Mouse (Mus musculus): ENCODE measurements around the gene Syp. TPM values are rescaled to one million over a fixed set of nuclear protein-coding genes. Genes with fewer than 3 reads are reported as not detected.

Gene Syp
- polyA plus RNA-seq, 1 experiment from 2014 or later, result 39.9 TPM

- ATAC-seq (ENCODE audit: low FRiP score, low read depth), result peak; percentile 5; the same call in 1 of the 2 replicates
- Histone ChIP-seq H3K27me3 (no peaks in the 10 kb centered on the region), H3K9ac (replicated peaks) (peak overlapping the region; percentile 65), H3K4me1 (no peaks in the 10 kb centered on the region), H3K9me3 (no peaks in the 10 kb centered on the region), H3K27ac (replicated peaks) (peak overlapping the region; percentile 46; the same call in 1 of the 2 replicates), H3K36me3 (peaks cover 5% of the 10 kb centered on the region; the same call in 1 of the 2 replicates), H3K4me3 (peak overlapping the region; percentile 57), H3K4me2 (replicated peaks) (peak overlapping the region; percentile 54)
- WGBS, result 28% methylated on average over 13 of the region's 13 CpGs
These were observed 1.5 kb downstream of the Syp start for GRCm38 (mm10) chrX:7639536-7640325.

- H3K4me3 ChIP-seq, result peak overlapping the region; percentile 14
- ATAC-seq (ENCODE audit: low FRiP score, low read depth), result no peak
- H3K4me2 ChIP-seq (replicated peaks), result peak overlapping the region; percentile 54
- H3K9ac ChIP-seq (replicated peaks), result no peak overlapping the region
- peaks cover 5% of the 10 kb centered on the region; the same call in 1 of the 2 replicates for H3K36me3 ChIP-seq
- H3K4me1 ChIP-seq, result no peaks in the 10 kb centered on the region
- no peaks in the 10 kb centered on the region for H3K27me3 ChIP-seq
- 55% methylated on average over 12 of the region's 12 CpGs for WGBS
- H3K9me3 ChIP-seq, result no peaks in the 10 kb centered on the region
- H3K27ac ChIP-seq (replicated peaks), result no peak overlapping the region
These were observed 2.5 kb downstream of the Syp start for GRCm38 (mm10) chrX:7640785-7641184.

- peaks cover 5% of the 10 kb centered on the region; the same call in 1 of the 2 replicates for H3K36me3 ChIP-seq
- H3K4me2 ChIP-seq (replicated peaks), result no peak overlapping the region
- no peaks in the 10 kb centered on the region for H3K27me3 ChIP-seq
- ATAC-seq (ENCODE audit: low FRiP score, low read depth), result no peak
- no peak overlapping the region for H3K9ac ChIP-seq (replicated peaks)
- H3K4me3 ChIP-seq, result no peak overlapping the region
- no peaks in the 10 kb centered on the region for H3K9me3 ChIP-seq
- WGBS, result 18% methylated on average over 5 of the region's 5 CpGs
- no peaks in the 10 kb centered on the region for H3K4me1 ChIP-seq
- no peak overlapping the region for H3K27ac ChIP-seq (replicated peaks)
These were observed 7.1 kb downstream of the Syp start for GRCm38 (mm10) chrX:7645349-7645748.

- no peaks in the 10 kb centered on the region for H3K9me3 ChIP-seq
- peak overlapping the region; percentile 39; the same call in 1 of the 2 replicates for H3K9ac ChIP-seq (replicated peaks)
- peak overlapping the region; percentile 52 for H3K4me2 ChIP-seq (replicated peaks)
- H3K36me3 ChIP-seq, result peaks cover 5% of the 10 kb centered on the region; the same call in 1 of the 2 replicates
- H3K27ac ChIP-seq (replicated peaks), result peak overlapping the region; percentile 76
- no peaks in the 10 kb centered on the region for H3K4me1 ChIP-seq
- H3K27me3 ChIP-seq, result no peaks in the 10 kb centered on the region
- peak; percentile 97 for ATAC-seq (ENCODE audit: low FRiP score, low read depth)
- peak overlapping the region; percentile 40 for H3K4me3 ChIP-seq
- WGBS, result 20% methylated on average over 25 of the region's 25 CpGs
These were observed 10.5 kb downstream of the Syp start for GRCm38 (mm10) chrX:7648671-7649304.

- H3K27ac ChIP-seq (replicated peaks), result no peak within 1 kb of the TSS
- ATAC-seq (ENCODE audit: low FRiP score, low read depth), result peak; percentile 23; the same call in 1 of the 2 replicates
- no peaks in the 10 kb centered on the region for H3K27me3 ChIP-seq
- WGBS, result 25% methylated on average over 25 of the region's 26 CpGs
- H3K4me1 ChIP-seq, result no peaks in the 10 kb centered on the region; the same call in 1 of the 2 replicates
- H3K36me3 ChIP-seq, result no peaks in the 10 kb centered on the region
- peak within 1 kb of the TSS; percentile 46 for H3K4me2 ChIP-seq (replicated peaks)
- H3K9me3 ChIP-seq, result no peaks in the 10 kb centered on the region
- peak within 1 kb of the TSS; percentile 30 for H3K4me3 ChIP-seq
- 0 out of 2 replicates have a peak within 1 kb of the TSS, but pooled peaks have one; percentile 11 for H3K9ac ChIP-seq (replicated peaks)
These were observed 19.0 kb downstream of the Syp start, which contains the start of gene Prickle3 for GRCm38 (mm10) chrX:7657221-7657639. Prickle3 (plus strand) TSS chrX:7657260.

GRCm38 (mm10) chrX:7658031-7658784 lies 19.9 kb downstream of the Syp start:
- Histone ChIP-seq H3K36me3 (no peaks in the 10 kb centered on the region), H3K9me3 (no peaks in the 10 kb centered on the region), H3K4me2 (replicated peaks) (peak overlapping the region; percentile 32), H3K9ac (replicated peaks) (no peak overlapping the region), H3K4me1 (no peaks in the 10 kb centered on the region; the same call in 1 of the 2 replicates), H3K27ac (replicated peaks) (no peak overlapping the region), H3K27me3 (no peaks in the 10 kb centered on the region), H3K4me3 (no peak overlapping the region)
- no peak for ATAC-seq (ENCODE audit: low FRiP score, low read depth)
- WGBS, result 24% methylated on average over 14 of the region's 15 CpGs

GRCm38 (mm10) chrX:7658785-7659589 lies 20.7 kb downstream of the Syp start:
- Histone ChIP-seq H3K9me3 (no peaks in the 10 kb centered on the region), H3K9ac (replicated peaks) (no peak overlapping the region), H3K4me1 (no peaks in the 10 kb centered on the region; the same call in 1 of the 2 replicates), H3K4me2 (replicated peaks) (no peak overlapping the region), H3K36me3 (no peaks in the 10 kb centered on the region), H3K4me3 (no peak overlapping the region), H3K27me3 (no peaks in the 10 kb centered on the region), H3K27ac (replicated peaks) (no peak overlapping the region)
- no peak for ATAC-seq (ENCODE audit: low FRiP score, low read depth)
- 62% methylated on average over 10 of the region's 11 CpGs for WGBS

GRCm38 (mm10) chrX:7661086-7661485 lies 22.8 kb downstream of the Syp start:
- WGBS, result 88% methylated on average over 4 of the region's 4 CpGs
- ATAC-seq (ENCODE audit: low FRiP score, low read depth), result no peak
- Histone ChIP-seq H3K4me3 (no peak overlapping the region), H3K9me3 (no peaks in the 10 kb centered on the region), H3K4me1 (no peaks in the 10 kb centered on the region; the same call in 1 of the 2 replicates), H3K27me3 (no peaks in the 10 kb centered on the region), H3K27ac (replicated peaks) (no peak overlapping the region), H3K4me2 (replicated peaks) (no peak overlapping the region), H3K36me3 (no peaks in the 10 kb centered on the region), H3K9ac (replicated peaks) (no peak overlapping the region)

- WGBS, result 79% methylated on average over 3 of the region's 3 CpGs
- Histone ChIP-seq H3K27ac (replicated peaks) (no peak overlapping the region), H3K4me2 (replicated peaks) (no peak overlapping the region), H3K36me3 (no peaks in the 10 kb centered on the region; the same call in 1 of the 2 replicates), H3K4me3 (no peak overlapping the region), H3K9ac (replicated peaks) (no peak overlapping the region), H3K9me3 (no peaks in the 10 kb centered on the region), H3K27me3 (no peaks in the 10 kb centered on the region), H3K4me1 (no peaks in the 10 kb centered on the region; the same call in 1 of the 2 replicates)
- no peak for ATAC-seq (ENCODE audit: low FRiP score, low read depth)
These were observed 24.7 kb downstream of the Syp start for GRCm38 (mm10) chrX:7662936-7663335.

- H3K9me3 ChIP-seq, result no peaks in the 10 kb centered on the region
- 90% methylated on average over 11 of the region's 11 CpGs for WGBS
- ATAC-seq (ENCODE audit: low FRiP score, low read depth), result no peak
- no peak overlapping the region for H3K4me2 ChIP-seq (replicated peaks)
- H3K4me1 ChIP-seq, result no peaks in the 10 kb centered on the region
- no peak overlapping the region for H3K9ac ChIP-seq (replicated peaks)
- H3K27me3 ChIP-seq, result no peaks in the 10 kb centered on the region
- no peak overlapping the region for H3K4me3 ChIP-seq
- no peak overlapping the region for H3K27ac ChIP-seq (replicated peaks)
- no peaks in the 10 kb centered on the region; the same call in 1 of the 2 replicates for H3K36me3 ChIP-seq
These were observed 26.5 kb downstream of the Syp start for GRCm38 (mm10) chrX:7664791-7665190.
